Mouse (Mus musculus) forebrain, embryonic 12.5 days (tissue): Measurements from ENCODE around the gene Zfp867. TPM values are rescaled to one million over a fixed set of nuclear protein-coding genes. Genes with fewer than 3 reads are reported as not detected.
A peak's percentile ranks its signal among the peaks of the same experiment; 100 is the strongest.

Experiments
- ATAC-seq: fragments of 200-750 bp; cut with Nextera tagmentation; 2 replicates; pipeline ENCODE4 v1.8.0; 2017; ENCODE audit warnings: moderate TSS enrichment; ENCODE audit not compliant: low FRiP score
- H3K27ac ChIP-seq: fragments of 300-500 bp; sonication (generic); 2 replicates; pipeline ENCODE4 v1.5.1; 2016; ENCODE audit warnings: mild to moderate bottlenecking
- H3K27me3 ChIP-seq: fragments of 300-500 bp; sonication (generic); 2 replicates; pipeline ENCODE4 v1.6.1; 2016; ENCODE audit warnings: mild to moderate bottlenecking
- H3K36me3 ChIP-seq: fragments of 300-500 bp; sonication (generic); replicated peaks from 2 replicates; pipeline ENCODE4 v1.6.1; 2016; ENCODE audit warnings: mild to moderate bottlenecking
- H3K4me1 ChIP-seq: fragments of 300-500 bp; sonication (generic); 2 replicates; pipeline ENCODE4 v1.6.1; 2016
- H3K4me2 ChIP-seq: fragments of 300-500 bp; sonication (generic); 2 replicates; pipeline ENCODE4 v1.6.1; 2016; ENCODE audit warnings: mild to moderate bottlenecking, moderate library complexity
- H3K4me3 ChIP-seq: fragments of 300-500 bp; sonication (generic); replicated peaks from 2 replicates; pipeline ENCODE4 v1.5.1; 2016; ENCODE audit warnings: mild to moderate bottlenecking
- H3K9ac ChIP-seq: fragments of 300-500 bp; sonication (generic); 2 replicates; pipeline ENCODE4 v1.6.1; 2016; ENCODE audit warnings: mild to moderate bottlenecking
- H3K9me3 ChIP-seq: fragments of 300-500 bp; sonication (generic); 2 replicates; pipeline ENCODE4 v1.6.1; 2016
- WGBS: fragments of 180-500 bp; shearing (Covaris S2); methylation state at CpG from one replicate; pipeline ENCODE4 v1.1.7; 2016; 5-methylcytosine and 5-hydroxymethylcytosine counted together
- polyA plus RNA-seq: library from polyadenylated mRNA; unstranded; fragments of >200 nt; fragmentation: Nextera tagmentation; extraction: Ambion mirVana; gene quantifications from 2 replicates; pipeline ENCODE4 v1.2.1, GENCODE M21; 2016

Gene Zfp867
- 11.6 and 12.2 TPM in 2 replicates for polyA plus RNA-seq

- ATAC-seq: peak; percentile 91
- no peaks in the 10 kb centered on the region for H3K9me3 ChIP-seq
- H3K36me3 ChIP-seq: no peaks in the 10 kb centered on the region
- peak within 1 kb of the TSS; percentile 94 for H3K9ac ChIP-seq
- peak within 1 kb of the TSS; percentile 81 for H3K4me2 ChIP-seq
- peaks cover 10% of the 10 kb centered on the region for H3K4me1 ChIP-seq
- peak within 1 kb of the TSS; percentile 27 for H3K27ac ChIP-seq
- no peaks in the 10 kb centered on the region for H3K27me3 ChIP-seq
- peak within 1 kb of the TSS; percentile 69 for H3K4me3 ChIP-seq
- under 1% methylated on average over 19 of the region's 19 CpGs for WGBS
Measured at GRCm38 (mm10) chr11:59472326-59472677, at the start of gene Zfp867. Zfp867 (minus strand) TSS chr11:59472474.

- Histone ChIP-seq H3K4me3 (no peak overlapping the region), H3K27me3 (no peaks in the 10 kb centered on the region)
- 69% methylated on average over 6 of the region's 6 CpGs for WGBS
Measured at GRCm38 (mm10) chr11:59519741-59520495, 47.6 kb upstream of the Zfp867 start.

GRCm38 (mm10) chr11:59518226-59518625 lies 46.0 kb upstream of the Zfp867 start:
- Histone ChIP-seq H3K27ac (no peak overlapping the region), H3K9ac (no peak overlapping the region), H3K4me1 (no peaks in the 10 kb centered on the region), H3K36me3 (no peaks in the 10 kb centered on the region), H3K4me3 (no peak overlapping the region), H3K27me3 (no peaks in the 10 kb centered on the region), H3K9me3 (no peaks in the 10 kb centered on the region), H3K4me2 (no peak overlapping the region)
- WGBS: 74% methylated on average over 10 of the region's 10 CpGs
- no peak for ATAC-seq

More at GRCm38 (mm10) chr11:59519741-59520495, 47.6 kb upstream of the Zfp867 start:
- Histone ChIP-seq H3K9ac (no peak overlapping the region), H3K9me3 (no peaks in the 10 kb centered on the region), H3K4me2 (no peak overlapping the region), H3K27ac (no peak overlapping the region), H3K36me3 (no peaks in the 10 kb centered on the region), H3K4me1 (no peaks in the 10 kb centered on the region)
- ATAC-seq: no peak

- Histone ChIP-seq H3K4me1 (no peaks in the 10 kb centered on the region), H3K4me2 (no peak overlapping the region), H3K27ac (no peak overlapping the region), H3K9ac (no peak overlapping the region), H3K9me3 (no peaks in the 10 kb centered on the region), H3K27me3 (no peaks in the 10 kb centered on the region), H3K4me3 (no peak overlapping the region), H3K36me3 (no peaks in the 10 kb centered on the region; the same call in 1 of the 2 replicates)
- 90% methylated on average over 1 of the region's 1 CpGs for WGBS
- ATAC-seq: no peak
Measured at GRCm38 (mm10) chr11:59517441-59517840, 45.2 kb upstream of the Zfp867 start.

- peaks cover 4% of the 10 kb centered on the region for H3K36me3 ChIP-seq
- H3K4me2 ChIP-seq: no peak overlapping the region
- ATAC-seq: no peak
- no peak overlapping the region for H3K9ac ChIP-seq
- H3K27ac ChIP-seq: no peak overlapping the region
- 65% methylated on average over 3 of the region's 3 CpGs for WGBS
- no peaks in the 10 kb centered on the region for H3K27me3 ChIP-seq
- H3K9me3 ChIP-seq: no peaks in the 10 kb centered on the region
- H3K4me1 ChIP-seq: no peaks in the 10 kb centered on the region
- H3K4me3 ChIP-seq: no peak overlapping the region
Measured at GRCm38 (mm10) chr11:59514789-59515188, 42.5 kb upstream of the Zfp867 start.

- no peak overlapping the region for H3K4me3 ChIP-seq
- H3K9ac ChIP-seq: no peak overlapping the region
- no peak overlapping the region for H3K27ac ChIP-seq
- peaks cover 4% of the 10 kb centered on the region for H3K36me3 ChIP-seq
- no peaks in the 10 kb centered on the region for H3K27me3 ChIP-seq
- H3K4me1 ChIP-seq: no peaks in the 10 kb centered on the region
- no peaks in the 10 kb centered on the region for H3K9me3 ChIP-seq
- WGBS: 59% methylated on average over 6 of the region's 6 CpGs
- H3K4me2 ChIP-seq: no peak overlapping the region
- ATAC-seq: no peak
Measured at GRCm38 (mm10) chr11:59514381-59514780, 42.1 kb upstream of the Zfp867 start.

GRCm38 (mm10) chr11:59513556-59513955 lies 41.3 kb upstream of the Zfp867 start:
- no peak overlapping the region for H3K4me2 ChIP-seq
- no peaks in the 10 kb centered on the region for H3K4me1 ChIP-seq
- peaks cover 4% of the 10 kb centered on the region for H3K36me3 ChIP-seq
- H3K4me3 ChIP-seq: no peak overlapping the region
- no peak overlapping the region for H3K27ac ChIP-seq
- H3K27me3 ChIP-seq: no peaks in the 10 kb centered on the region
- no peaks in the 10 kb centered on the region for H3K9me3 ChIP-seq
- ATAC-seq: no peak
- 84% methylated on average over 3 of the region's 3 CpGs for WGBS
- no peak overlapping the region for H3K9ac ChIP-seq

- no peaks in the 10 kb centered on the region for H3K9me3 ChIP-seq
- no peak overlapping the region for H3K4me3 ChIP-seq
- no peak overlapping the region for H3K9ac ChIP-seq
- H3K27ac ChIP-seq: no peak overlapping the region
- peaks cover 3% of the 10 kb centered on the region for H3K4me1 ChIP-seq
- ATAC-seq: no peak
- H3K27me3 ChIP-seq: no peaks in the 10 kb centered on the region
- no peak overlapping the region for H3K4me2 ChIP-seq
- WGBS: 90% methylated on average over 10 of the region's 10 CpGs
- peaks cover 4% of the 10 kb centered on the region for H3K36me3 ChIP-seq
Measured at GRCm38 (mm10) chr11:59512733-59513132, 40.5 kb upstream of the Zfp867 start.

- peaks cover 15% of the 10 kb centered on the region for H3K4me1 ChIP-seq
- no peaks in the 10 kb centered on the region for H3K9me3 ChIP-seq
- ATAC-seq: no peak
- WGBS: 63% methylated on average over 1 of the region's 1 CpGs
- H3K4me2 ChIP-seq: no peak overlapping the region
- no peak overlapping the region for H3K27ac ChIP-seq
- peaks cover 4% of the 10 kb centered on the region for H3K36me3 ChIP-seq
- H3K9ac ChIP-seq: no peak overlapping the region
- H3K4me3 ChIP-seq: no peak overlapping the region
- H3K27me3 ChIP-seq: no peaks in the 10 kb centered on the region
Measured at GRCm38 (mm10) chr11:59511558-59511957, 39.3 kb upstream of the Zfp867 start.

- Histone ChIP-seq H3K4me2 (peak overlapping the region; percentile 90), H3K4me1 (peaks cover 23% of the 10 kb centered on the region), H3K4me3 (peak overlapping the region; percentile 77), H3K9me3 (no peaks in the 10 kb centered on the region), H3K36me3 (peaks cover 31% of the 10 kb centered on the region), H3K9ac (peak overlapping the region; percentile 91), H3K27ac (peak overlapping the region; percentile 85), H3K27me3 (no peaks in the 10 kb centered on the region)
- peak; percentile 15; the same call in 1 of the 2 replicates for ATAC-seq
- under 1% methylated on average over 14 of the region's 14 CpGs for WGBS
Measured at GRCm38 (mm10) chr11:59506713-59507074, 34.4 kb upstream of the Zfp867 start.

GRCm38 (mm10) chr11:59505839-59506712 lies 33.8 kb upstream of the Zfp867 start:
- peak overlapping the region; percentile 85 for H3K27ac ChIP-seq
- under 1% methylated on average over 60 of the region's 71 CpGs for WGBS
- H3K27me3 ChIP-seq: no peaks in the 10 kb centered on the region
- peak overlapping the region; percentile 91 for H3K9ac ChIP-seq
- H3K4me1 ChIP-seq: peaks cover 23% of the 10 kb centered on the region
- peak; percentile 90 for ATAC-seq
- peaks cover 37% of the 10 kb centered on the region for H3K36me3 ChIP-seq
- peak overlapping the region; percentile 90 for H3K4me2 ChIP-seq
- peak overlapping the region; percentile 77 for H3K4me3 ChIP-seq
- H3K9me3 ChIP-seq: no peaks in the 10 kb centered on the region

GRCm38 (mm10) chr11:59505351-59505838 lies 33.1 kb upstream of the Zfp867 start:
- ATAC-seq: peak; percentile 65
- Histone ChIP-seq H3K4me3 (peak overlapping the region; percentile 77), H3K27me3 (no peaks in the 10 kb centered on the region), H3K9ac (peak overlapping the region; percentile 91), H3K36me3 (peaks cover 40% of the 10 kb centered on the region), H3K9me3 (no peaks in the 10 kb centered on the region), H3K4me1 (peaks cover 23% of the 10 kb centered on the region), H3K4me2 (peak overlapping the region; percentile 90), H3K27ac (peak overlapping the region; percentile 85)
- 1% methylated on average over 21 of the region's 21 CpGs for WGBS
